In the genomic region with DNA sequence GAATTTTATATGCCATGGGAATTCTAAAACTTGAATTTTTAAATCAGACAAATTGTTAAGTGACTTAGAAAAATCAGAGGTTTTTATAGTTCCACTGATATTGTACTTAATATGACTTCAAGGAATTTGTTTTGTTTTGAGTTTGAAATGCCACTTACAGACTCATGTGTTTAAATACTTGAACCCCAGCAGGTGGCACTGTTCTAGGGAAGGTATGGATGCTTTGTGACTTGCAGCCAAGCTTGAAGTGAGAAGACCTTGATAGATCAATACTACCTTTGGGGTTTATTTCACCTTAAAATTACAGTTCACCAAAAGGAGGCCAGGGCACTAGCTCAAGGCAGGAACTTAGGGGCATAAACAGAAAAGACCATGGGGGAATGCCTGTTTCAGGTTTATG, we compare ENCODE assay signal across 13 mouse cellular contexts.
DNase-seq lines count a peak whose midpoint lies in the region; ATAC-seq and TF ChIP-seq lines count a peak whose summit lies in the region.
"Had no signal": no experiment of that assay in that cellular context is flagged by ENCODE, and none has a peak within 500 bp of the region (broad histone marks: within the 10 kb centered on the region; RNA-seq: fewer than 3 reads in every experiment).

No protein-coding gene starts in this region.

- peak; percentile 23 for DNase-seq in CD4-positive, CD25-positive, alpha-beta regulatory T cell, adult 2 months (ENCODE audit: low read depth, low spot score)
- no peak for DNase-seq in layer of hippocampus, adult 2 months (ENCODE audit: low spot score in 2 of 2)
- no peak for DNase-seq in layer of hippocampus, adult 11-12 months (ENCODE audit: low spot score)
- peak; percentile 40 for DNase-seq in NIH3T3 (ENCODE audit: low read depth)
- DNase-seq in induced T-regulatory cell, adult 2 months (ENCODE audit: low read depth) = peak; percentile 12
- no peak for DNase-seq in gastrocnemius, postnatal 10 days
- no peak for DNase-seq in cerebellum, postnatal 4 days (ENCODE audit: low spot score in 2 of 2)
- DNase-seq: cerebellum, adult 9-11 months; lung, postnatal 36 days had no signal

- H3K27ac ChIP-seq in layer of hippocampus, adult 2 months = no peak overlapping the region
- H3K27ac ChIP-seq: kidney, embryonic 15.5 days; neural tube, embryonic 13.5 days had no signal

- no peak overlapping the region for H3K4me3 ChIP-seq in layer of hippocampus, adult 2 months
- H3K4me3 ChIP-seq: heart, embryonic 12.5 days; kidney, embryonic 15.5 days; neural tube, embryonic 13.5 days had no signal

- TF ChIP-seq CTCF in layer of hippocampus, adult 2 months (conservative IDR thresholded peaks at IDR 0.05) = peak; percentile 65

- no peak for ATAC-seq in CD4-positive, CD25-positive, alpha-beta regulatory T cell, adult 4 months

Comparison
In these comparisons a context has a peak if more than half of its experiments do, and no peak if none do; other contexts are left out.
1. DNase-seq: peak in CD4-positive, CD25-positive, alpha-beta regulatory T cell, adult 2 months (single experiment), NIH3T3 (single experiment) and induced T-regulatory cell, adult 2 months (single experiment); none in layer of hippocampus, adult 2 months (0 of 2), layer of hippocampus, adult 11-12 months (single experiment), gastrocnemius, postnatal 10 days (single experiment) and cerebellum, postnatal 4 days (0 of 2).